Mouse (Mus musculus): ENCODE results near the gene Prps1l1.

The Prps1l1 gene

GRCm38 (mm10) chr12:34984461-34984860 is at the start of gene Prps1l1:
TSS of gene Prps1l1 (plus strand) at chr12:34984761.
- no peak for DNase-seq (ENCODE audit: low read depth, low spot score)

GRCm38 (mm10) chr12:34937918-34938317 is 46.6 kb upstream of the Prps1l1 start:
- no peak for DNase-seq (ENCODE audit: low read depth, low spot score)

GRCm38 (mm10) chr12:34949066-34949706 is 35.4 kb upstream of the Prps1l1 start:
- no peak for DNase-seq (ENCODE audit: low read depth, low spot score)

GRCm38 (mm10) chr12:34975991-34976390 is 8.6 kb upstream of the Prps1l1 start:
- no peak for DNase-seq (ENCODE audit: low read depth, low spot score)

- no peak for DNase-seq (ENCODE audit: low read depth, low spot score)
Measured at GRCm38 (mm10) chr12:34985865-34986264, 1.3 kb downstream of the Prps1l1 start.

- DNase-seq (ENCODE audit: low read depth, low spot score): no peak
Measured at GRCm38 (mm10) chr12:34989537-34990200, 5.1 kb downstream of the Prps1l1 start.

- no peak for DNase-seq (ENCODE audit: low read depth, low spot score)
Measured at GRCm38 (mm10) chr12:34990387-34990786, 5.8 kb downstream of the Prps1l1 start.

GRCm38 (mm10) chr12:34991900-34992299 is 7.3 kb downstream of the Prps1l1 start:
- no peak for DNase-seq (ENCODE audit: low read depth, low spot score)

- DNase-seq (ENCODE audit: low read depth, low spot score): no peak
Measured at GRCm38 (mm10) chr12:34997597-34998182, 13.1 kb downstream of the Prps1l1 start.

GRCm38 (mm10) chr12:34998778-34999467 is 14.4 kb downstream of the Prps1l1 start:
- DNase-seq (ENCODE audit: low read depth, low spot score): no peak

GRCm38 (mm10) chr12:35000323-35000722 is 15.8 kb downstream of the Prps1l1 start:
- DNase-seq (ENCODE audit: low read depth, low spot score): no peak

- DNase-seq (ENCODE audit: low read depth, low spot score): no peak
Measured at GRCm38 (mm10) chr12:35005748-35006147, 21.2 kb downstream of the Prps1l1 start.

GRCm38 (mm10) chr12:35007851-35008250 is 23.3 kb downstream of the Prps1l1 start:
- no peak for DNase-seq (ENCODE audit: low read depth, low spot score)

GRCm38 (mm10) chr12:35008340-35009137 is 24.0 kb downstream of the Prps1l1 start:
- no peak for DNase-seq (ENCODE audit: low read depth, low spot score)

- no peak for DNase-seq (ENCODE audit: low read depth, low spot score)
Measured at GRCm38 (mm10) chr12:35011462-35011861, 26.9 kb downstream of the Prps1l1 start.

GRCm38 (mm10) chr12:35013950-35014349 is 29.4 kb downstream of the Prps1l1 start:
- DNase-seq (ENCODE audit: low read depth, low spot score): no peak

GRCm38 (mm10) chr12:35016056-35016455 is 31.5 kb downstream of the Prps1l1 start:
- no peak for DNase-seq (ENCODE audit: low read depth, low spot score)

- no peak for DNase-seq (ENCODE audit: low read depth, low spot score)
Measured at GRCm38 (mm10) chr12:35016481-35017250, 32.1 kb downstream of the Prps1l1 start.

- no peak for DNase-seq (ENCODE audit: low read depth, low spot score)
Measured at GRCm38 (mm10) chr12:35018679-35019237, 34.2 kb downstream of the Prps1l1 start.

- no peak for DNase-seq (ENCODE audit: low read depth, low spot score)
Measured at GRCm38 (mm10) chr12:35021285-35021684, 36.7 kb downstream of the Prps1l1 start.
